8 mouse cellular contexts compared by ENCODE assay signal in genomic region chr11:80385055-80385454, GRCm38 (mm10). TPM values are rescaled to one million over a fixed set of nuclear protein-coding genes. Genes with fewer than 3 reads are reported as not detected.
DNase-seq lines count a peak whose midpoint lies in the region; ATAC-seq and TF ChIP-seq lines count a peak whose summit lies in the region.

No protein-coding gene starts in this region.

- peaks cover 7% of the 10 kb centered on the region; the same call in 1 of the 2 replicates for H3K36me3 ChIP-seq in kidney, adult 2 months (ENCODE audit: control insufficient read depth, insufficient read depth, low read length)
- H3K36me3 ChIP-seq in embryonic facial prominence, embryonic 10.5 days (replicated peaks), result peaks cover 58% of the 10 kb centered on the region
- H3K36me3 ChIP-seq in hindbrain, embryonic 16.5 days (ENCODE audit: control insufficient read depth, insufficient read depth, low read length), result peaks cover 13% of the 10 kb centered on the region
- peaks cover 30% of the 10 kb centered on the region for H3K36me3 ChIP-seq in midbrain, embryonic 14.5 days (ENCODE audit: control insufficient read depth, insufficient read depth, low read length)

- no peaks in the 10 kb centered on the region for H3K27me3 ChIP-seq in kidney, adult 2 months (replicated peaks; ENCODE audit: control insufficient read depth, insufficient read depth, low read length)
- no peaks in the 10 kb centered on the region for H3K27me3 ChIP-seq in embryonic facial prominence, embryonic 10.5 days (replicated peaks; ENCODE audit: low read depth, poor library complexity, severe bottlenecking)
- no peaks in the 10 kb centered on the region for H3K27me3 ChIP-seq in hindbrain, embryonic 16.5 days (replicated peaks; ENCODE audit: control insufficient read depth, insufficient read depth, low read length)
- H3K27me3 ChIP-seq in midbrain, embryonic 14.5 days (ENCODE audit: control insufficient read depth, insufficient read depth, low read length), result no peaks in the 10 kb centered on the region

- TF ChIP-seq CTCF in kidney, adult 2 months (conservative IDR thresholded peaks at IDR 0.05; ENCODE audit: insufficient read depth, insufficient read length, low read depth, low read length), result no peak

- WGBS in kidney, adult 2 months, result 14% methylated on average over 4 of the region's 4 CpGs
- 74% methylated on average over 4 of the region's 4 CpGs for WGBS in embryonic facial prominence, embryonic 10.5 days
- 41% methylated on average over 4 of the region's 4 CpGs for WGBS in hindbrain, embryonic 16.5 days
- 53% methylated on average over 4 of the region's 4 CpGs for WGBS in midbrain, embryonic 14.5 days

- no peaks in the 10 kb centered on the region for H3K9me3 ChIP-seq in embryonic facial prominence, embryonic 10.5 days
- H3K9me3 ChIP-seq in hindbrain, embryonic 16.5 days (ENCODE audit: control insufficient read depth, low read length), result no peaks in the 10 kb centered on the region
- H3K9me3 ChIP-seq in midbrain, embryonic 14.5 days (ENCODE audit: control insufficient read depth, low read length), result no peaks in the 10 kb centered on the region

- H3K4me3 ChIP-seq in kidney, adult 2 months (ENCODE audit: insufficient read depth, low read depth, low read length), result peak overlapping the region; percentile 36; the same call in 1 of the 2 replicates
- peak overlapping the region; percentile 96 for H3K4me3 ChIP-seq in embryonic facial prominence, embryonic 10.5 days
- H3K4me3 ChIP-seq in hindbrain, embryonic 16.5 days (ENCODE audit: low read length), result peak overlapping the region; percentile 90
- peak overlapping the region; percentile 88 for H3K4me3 ChIP-seq in midbrain, embryonic 14.5 days (replicated peaks; ENCODE audit: low read depth, low read length)

- H3K27ac ChIP-seq in kidney, adult 2 months (ENCODE audit: insufficient read depth, low read depth, low read length), result no peak overlapping the region
- H3K27ac ChIP-seq in embryonic facial prominence, embryonic 10.5 days (replicated peaks), result no peak overlapping the region
- no peak overlapping the region for H3K27ac ChIP-seq in hindbrain, embryonic 16.5 days (ENCODE audit: low read depth, low read length)
- no peak overlapping the region for H3K27ac ChIP-seq in midbrain, embryonic 14.5 days (replicated peaks; ENCODE audit: low read depth, low read length)

- peak overlapping the region; percentile 57 for H3K9ac ChIP-seq in hindbrain, embryonic 16.5 days (ENCODE audit: low read depth, low read length)
- peak overlapping the region; percentile 42 for H3K9ac ChIP-seq in midbrain, embryonic 14.5 days (replicated peaks; ENCODE audit: low read length)

- no peak for TF ChIP-seq POLR2A in kidney, adult 2 months (IDR thresholded peaks at IDR 0.05; ENCODE audit: low read depth, low read length)

- peaks cover 14% of the 10 kb centered on the region for H3K4me1 ChIP-seq in kidney, adult 2 months (ENCODE audit: control insufficient read depth, insufficient read depth, low read length)
- peaks cover 30% of the 10 kb centered on the region for H3K4me1 ChIP-seq in embryonic facial prominence, embryonic 10.5 days
- H3K4me1 ChIP-seq in hindbrain, embryonic 16.5 days (ENCODE audit: control insufficient read depth, insufficient read depth, low read depth, low read length), result peaks cover 31% of the 10 kb centered on the region
- H3K4me1 ChIP-seq in midbrain, embryonic 14.5 days (ENCODE audit: control insufficient read depth, insufficient read depth, low read length), result peaks cover 36% of the 10 kb centered on the region

- no peak for ATAC-seq in hindbrain, embryonic 16.5 days
- no peak for ATAC-seq in midbrain, embryonic 14.5 days (ENCODE audit: low FRiP score, low TSS enrichment)

- H3K4me2 ChIP-seq in hindbrain, embryonic 16.5 days (ENCODE audit: low read length), result peak overlapping the region; percentile 97
- peak overlapping the region; percentile 68 for H3K4me2 ChIP-seq in midbrain, embryonic 14.5 days (ENCODE audit: low read length)

- DNase-seq in kidney, adult 2 months, result no peak
- no peak for DNase-seq in kidney, postnatal 25 days
- no peak for DNase-seq in embryonic facial prominence, embryonic 10.5 days (ENCODE audit: low spot score)
- no peak for DNase-seq in midbrain, embryonic 14.5 days
- DNase-seq in right cerebral cortex, adult 18-20 months, result no peak
- DNase-seq in left cerebral cortex, adult 18-20 months (ENCODE audit: low spot score in 2 of 2), result no peak
- no peak for DNase-seq in retina, postnatal 1 day

RNA-seq across cellular contexts. Expression of gene Zfp207, which starts 2.0 kb away (rescaled TPM):
- polyA plus RNA-seq in kidney, adult 2 months (2012; rRNA removed), result 66.8 and 72.8 TPM in 2 replicates
- 321 and 322 TPM in 2 replicates for polyA plus RNA-seq in embryonic facial prominence, embryonic 10.5 days (2016; fragmentation: Nextera tagmentation; extraction: Ambion mirVana)
- polyA plus RNA-seq in hindbrain, embryonic 16.5 days (2015; fragmentation: Nextera tagmentation; extraction: Ambion mirVana), result 159 and 176 TPM in 2 replicates
- polyA plus RNA-seq in midbrain, embryonic 14.5 days (2014; fragmentation: Nextera tagmentation; extraction: Ambion mirVana), result 222 and 237 TPM in 2 replicates
- total RNA-seq in left cerebral cortex, adult 18-20 months (2021), result 100 to 1,000 TPM; 121 to 123 TPM

RNA-seq across cellular contexts. Expression of gene 5730455P16Rik, which starts 7.2 kb away (rescaled TPM):
- polyA plus RNA-seq in kidney, adult 2 months (2012; rRNA removed), result 4.1 and 5.0 TPM in 2 replicates
- polyA plus RNA-seq in embryonic facial prominence, embryonic 10.5 days (2016; fragmentation: Nextera tagmentation; extraction: Ambion mirVana), result 22.4 and 23.9 TPM in 2 replicates
- 36.9 and 41.1 TPM in 2 replicates for polyA plus RNA-seq in hindbrain, embryonic 16.5 days (2015; fragmentation: Nextera tagmentation; extraction: Ambion mirVana)
- polyA plus RNA-seq in midbrain, embryonic 14.5 days (2014; fragmentation: Nextera tagmentation; extraction: Ambion mirVana), result 26.3 and 40.1 TPM in 2 replicates
- 10 to 100 TPM; 49.5 to 53.9 TPM for total RNA-seq in left cerebral cortex, adult 18-20 months (2021)

RNA-seq across cellular contexts. Expression of gene Psmd11, which starts 43.4 kb away (rescaled TPM):
- polyA plus RNA-seq in kidney, adult 2 months (2012; rRNA removed), result 52.8 and 53.4 TPM in 2 replicates
- polyA plus RNA-seq in embryonic facial prominence, embryonic 10.5 days (2016; fragmentation: Nextera tagmentation; extraction: Ambion mirVana), result 387 and 388 TPM in 2 replicates
- 272 and 275 TPM in 2 replicates for polyA plus RNA-seq in hindbrain, embryonic 16.5 days (2015; fragmentation: Nextera tagmentation; extraction: Ambion mirVana)
- polyA plus RNA-seq in midbrain, embryonic 14.5 days (2014; fragmentation: Nextera tagmentation; extraction: Ambion mirVana), result 266 and 299 TPM in 2 replicates
- 100 to 1,000 TPM in 1 of 2 experiments, 10 to 100 TPM in 1; 96.3 to 109 TPM for total RNA-seq in left cerebral cortex, adult 18-20 months (2021)

Comparison
In these comparisons a context has a peak if more than half of its experiments do, and no peak if none do; other contexts are left out.
1. H3K4me3 ChIP-seq: peak in every context shown above with its lines; median percentile 96 in embryonic facial prominence, embryonic 10.5 days; 90 in hindbrain, embryonic 16.5 days; 88 in midbrain, embryonic 14.5 days; 36 in kidney, adult 2 months.